Mouse (Mus musculus) forebrain, embryonic 15.5 days (tissue): ENCODE results near the gene Naa80. TPM values are rescaled to one million over a fixed set of nuclear protein-coding genes. Genes with fewer than 3 reads are reported as not detected.

ENCODE experiments used
- ATAC-seq: fragments of 200-750 bp; cut with Nextera tagmentation; replicated peaks from 2 replicates; pipeline ENCODE4 v1.8.0; 2017; ENCODE audit warnings: mild to moderate bottlenecking, moderate TSS enrichment, moderate library complexity
- H3K27ac ChIP-seq: fragments of 300-500 bp; sonication (generic); replicated peaks from 2 replicates; pipeline ENCODE4 v1.5.1; 2015; ENCODE audit warnings: mild to moderate bottlenecking, inconsistent platforms
- H3K27me3 ChIP-seq: fragments of 300-500 bp; sonication (generic); 2 replicates; pipeline ENCODE4 v1.6.1; 2015; ENCODE audit warnings: inconsistent platforms
- H3K36me3 ChIP-seq: fragments of 300-500 bp; sonication (generic); 2 replicates; pipeline ENCODE4 v1.6.1; 2015; ENCODE audit warnings: mild to moderate bottlenecking, inconsistent platforms
- H3K4me1 ChIP-seq: fragments of 300-500 bp; sonication (generic); 2 replicates; pipeline ENCODE4 v1.6.1; 2015; ENCODE audit warnings: inconsistent platforms
- H3K4me2 ChIP-seq: fragments of 300-500 bp; sonication (generic); replicated peaks from 2 replicates; pipeline ENCODE4 v1.6.1; 2015; ENCODE audit warnings: mild to moderate bottlenecking, inconsistent platforms
- H3K4me3 ChIP-seq: fragments of 300-500 bp; sonication (generic); 2 replicates; pipeline ENCODE4 v1.5.1; 2015; ENCODE audit warnings: mild to moderate bottlenecking, inconsistent platforms
- H3K9ac ChIP-seq: fragments of 300-500 bp; sonication (generic); replicated peaks from 2 replicates; pipeline ENCODE4 v1.6.1; 2015; ENCODE audit warnings: mild to moderate bottlenecking, inconsistent platforms
- H3K9me3 ChIP-seq: fragments of 300-500 bp; sonication (generic); 2 replicates; pipeline ENCODE4 v1.6.1; 2016; ENCODE audit warnings: inconsistent platforms
- WGBS: fragments of 180-500 bp; shearing (Covaris S2); methylation state at CpG from one replicate; pipeline ENCODE4 v1.1.7; 2015; ENCODE audit warnings: mixed read lengths; 5-methylcytosine and 5-hydroxymethylcytosine counted together
- polyA plus RNA-seq: library from polyadenylated mRNA; unstranded; fragments of >200 nt; fragmentation: Nextera tagmentation; extraction: Ambion mirVana; gene quantifications from 2 replicates; pipeline ENCODE4 v1.2.1, GENCODE M21; 2015

The Naa80 gene
- polyA plus RNA-seq, 1 experiment from 2014 or later: 14.7 TPM

DNA sequence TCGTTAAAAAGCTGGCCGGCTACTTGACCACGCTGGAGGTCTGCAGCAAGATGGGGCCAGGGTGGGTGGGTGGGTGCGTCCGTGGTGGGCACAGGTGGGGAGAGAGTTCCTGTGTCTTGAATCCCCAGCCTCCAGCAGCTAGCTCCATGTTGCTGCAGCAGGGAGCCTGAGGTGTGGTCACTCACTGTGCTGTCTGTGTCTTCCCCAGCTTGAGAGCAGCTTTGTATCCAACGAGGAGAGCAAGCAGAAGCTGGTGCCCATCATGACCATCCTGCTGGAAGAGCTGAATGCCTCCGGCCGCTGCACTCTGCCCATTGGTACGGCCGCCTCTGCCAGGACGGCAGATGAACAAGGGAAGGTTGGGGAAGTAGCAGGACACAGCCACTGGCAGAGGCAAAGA, 35.4 kb upstream of the Naa80 start:
- Histone ChIP-seq H3K9me3 (no peaks in the 10 kb centered on the region), H3K36me3 (peaks cover 38% of the 10 kb centered on the region), H3K4me2 (no peak overlapping the region), H3K4me1 (peaks cover 42% of the 10 kb centered on the region), H3K27me3 (no peaks in the 10 kb centered on the region), H3K9ac (no peak overlapping the region), H3K4me3 (no peak overlapping the region), H3K27ac (no peak overlapping the region)
- 88% methylated on average over 11 of the region's 11 CpGs for WGBS
- ATAC-seq: no peak

DNA sequence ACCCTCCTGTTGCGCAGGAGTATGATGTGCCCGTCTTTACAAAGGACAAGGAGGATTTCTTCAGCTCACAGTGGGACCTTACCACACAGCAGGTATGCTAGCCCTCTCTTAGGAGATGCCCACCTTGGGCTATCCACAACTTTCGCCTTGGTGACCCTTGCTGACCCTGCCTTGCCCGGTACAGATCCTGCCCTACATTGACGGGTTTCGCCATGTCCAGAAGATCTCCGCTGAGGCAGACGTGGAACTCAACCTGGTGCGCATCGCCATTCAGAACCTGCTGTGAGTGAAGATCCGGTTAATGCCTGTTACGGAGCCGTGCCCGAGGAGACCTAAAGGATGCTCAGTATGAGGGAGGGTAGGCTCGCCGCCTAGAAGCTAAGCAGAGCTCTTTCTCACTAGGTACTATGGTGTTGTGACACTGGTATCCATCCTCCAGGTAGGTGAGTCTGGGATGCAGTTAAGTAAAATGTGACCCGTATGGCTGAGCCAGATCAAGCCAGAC, 34.4 kb upstream of the Naa80 start:
- WGBS: 92% methylated on average over 17 of the region's 17 CpGs
- Histone ChIP-seq H3K36me3 (peaks cover 28% of the 10 kb centered on the region), H3K27ac (no peak overlapping the region)

DNA sequence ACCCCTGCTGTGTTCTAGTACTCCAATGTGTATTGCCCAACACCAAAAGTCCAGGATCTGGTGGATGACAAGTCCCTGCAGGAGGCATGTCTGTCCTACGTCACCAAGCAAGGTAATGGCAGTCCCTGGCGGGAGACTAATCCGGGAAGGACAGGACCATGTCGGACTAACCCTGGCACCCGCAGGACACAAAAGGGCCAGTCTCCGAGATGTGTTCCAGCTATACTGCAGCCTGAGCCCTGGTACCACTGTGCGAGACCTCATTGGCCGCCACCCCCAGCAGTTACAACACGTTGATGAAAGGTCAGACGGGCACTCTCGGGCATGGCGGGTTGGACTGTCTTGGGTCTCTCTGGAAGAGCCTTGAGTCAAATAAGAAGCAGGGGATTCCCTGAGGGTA, 34.0 kb upstream of the Naa80 start:
- Histone ChIP-seq H3K4me2 (no peak overlapping the region), H3K9me3 (no peaks in the 10 kb centered on the region), H3K27ac (no peak overlapping the region), H3K27me3 (0 out of 2 replicates have a peak, but pooled peaks cover 2% of the 10 kb centered on the region), H3K9ac (no peak overlapping the region), H3K36me3 (peaks cover 23% of the 10 kb centered on the region), H3K4me1 (peaks cover 42% of the 10 kb centered on the region), H3K4me3 (no peak overlapping the region)
- 93% methylated on average over 12 of the region's 12 CpGs for WGBS
- ATAC-seq: no peak

More for the DNA sequence above, 34.4 kb upstream of the Naa80 start:
- Histone ChIP-seq H3K4me2 (no peak overlapping the region), H3K4me1 (peaks cover 42% of the 10 kb centered on the region), H3K9ac (no peak overlapping the region), H3K27me3 (no peaks in the 10 kb centered on the region), H3K9me3 (no peaks in the 10 kb centered on the region), H3K4me3 (no peak overlapping the region)
- no peak for ATAC-seq

DNA sequence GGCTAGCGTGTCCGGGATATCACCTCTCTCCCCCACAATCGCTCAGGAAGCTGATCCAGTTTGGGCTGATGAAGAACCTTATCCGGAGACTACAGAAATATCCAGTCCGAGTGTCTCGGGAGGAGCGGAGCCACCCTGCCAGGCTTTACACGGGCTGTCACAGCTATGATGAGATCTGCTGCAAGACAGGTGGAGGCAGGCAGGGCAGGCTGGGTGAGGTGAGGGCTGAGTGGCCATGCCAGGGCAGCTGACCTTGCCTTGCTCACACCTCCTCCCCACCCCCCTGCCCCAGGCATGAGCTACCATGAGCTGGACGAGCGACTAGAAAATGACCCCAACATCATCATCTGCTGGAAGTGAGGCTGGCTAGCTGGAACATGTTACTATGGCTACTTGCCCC, 33.5 kb upstream of the Naa80 start:
- Histone ChIP-seq H3K4me3 (no peak overlapping the region), H3K36me3 (peaks cover 19% of the 10 kb centered on the region), H3K4me1 (peaks cover 42% of the 10 kb centered on the region), H3K27ac (no peak overlapping the region), H3K4me2 (no peak overlapping the region), H3K9ac (no peak overlapping the region), H3K27me3 (0 out of 2 replicates have a peak, but pooled peaks cover 5% of the 10 kb centered on the region), H3K9me3 (no peaks in the 10 kb centered on the region)
- no peak for ATAC-seq
- 82% methylated on average over 10 of the region's 10 CpGs for WGBS

- ATAC-seq: no peak
- WGBS: 7% methylated on average over 3 of the region's 3 CpGs
- peaks cover 9% of the 10 kb centered on the region for H3K27me3 ChIP-seq
- H3K27ac ChIP-seq: no peak overlapping the region
- peaks cover 17% of the 10 kb centered on the region for H3K36me3 ChIP-seq
- peaks cover 40% of the 10 kb centered on the region for H3K4me1 ChIP-seq
- no peak overlapping the region for H3K4me3 ChIP-seq
- no peak overlapping the region for H3K4me2 ChIP-seq
- H3K9me3 ChIP-seq: no peaks in the 10 kb centered on the region
- H3K9ac ChIP-seq: no peak overlapping the region
Observed at GRCm38 (mm10) chr9:107545602-107546001, 33.1 kb upstream of the Naa80 start.

- peak; percentile 67 for ATAC-seq
- H3K27me3 ChIP-seq: peaks cover 20% of the 10 kb centered on the region
- H3K36me3 ChIP-seq: peaks cover 17% of the 10 kb centered on the region
- peak within 1 kb of the TSS; percentile 41 for H3K4me2 ChIP-seq
- peaks cover 42% of the 10 kb centered on the region for H3K4me1 ChIP-seq
- no peaks in the 10 kb centered on the region for H3K9me3 ChIP-seq
- WGBS: 4% methylated on average over 20 of the region's 20 CpGs
- H3K4me3 ChIP-seq: peak within 1 kb of the TSS; percentile 12
- no peak within 1 kb of the TSS for H3K9ac ChIP-seq
- peak within 1 kb of the TSS; percentile 60 for H3K27ac ChIP-seq
Observed at GRCm38 (mm10) chr9:107547026-107547425, 31.7 kb upstream of the Naa80 start, which contains the start of gene Zmynd10. TSS of gene Zmynd10 (plus strand) at chr9:107547298.

DNA sequence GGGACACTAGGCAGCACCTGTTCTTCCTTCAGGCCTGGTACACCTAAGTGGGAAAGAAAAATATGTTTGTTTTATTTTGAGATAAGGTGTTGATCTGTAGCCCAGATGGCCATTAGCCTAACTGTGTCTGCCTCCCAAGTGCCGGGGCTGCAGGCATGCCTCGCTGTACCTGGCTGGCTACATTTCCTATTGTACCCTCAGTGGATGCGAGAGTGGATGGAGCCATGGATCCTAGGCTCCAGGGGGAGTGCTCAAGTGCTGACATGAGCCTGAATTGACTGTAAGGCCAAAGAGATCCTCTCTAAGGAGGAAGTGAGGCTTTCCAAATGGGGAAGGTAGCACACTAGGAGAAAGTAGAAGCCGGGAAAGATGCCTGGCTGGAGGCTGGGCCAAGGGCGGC, 30.7 kb upstream of the Naa80 start:
- H3K4me2 ChIP-seq: no peak overlapping the region
- peaks cover 29% of the 10 kb centered on the region for H3K27me3 ChIP-seq
- H3K9ac ChIP-seq: no peak overlapping the region
- H3K4me3 ChIP-seq: no peak overlapping the region
- ATAC-seq: no peak
- peaks cover 36% of the 10 kb centered on the region for H3K4me1 ChIP-seq
- no peak overlapping the region for H3K27ac ChIP-seq
- 80% methylated on average over 5 of the region's 5 CpGs for WGBS
- H3K36me3 ChIP-seq: peaks cover 17% of the 10 kb centered on the region
- no peaks in the 10 kb centered on the region for H3K9me3 ChIP-seq

DNA sequence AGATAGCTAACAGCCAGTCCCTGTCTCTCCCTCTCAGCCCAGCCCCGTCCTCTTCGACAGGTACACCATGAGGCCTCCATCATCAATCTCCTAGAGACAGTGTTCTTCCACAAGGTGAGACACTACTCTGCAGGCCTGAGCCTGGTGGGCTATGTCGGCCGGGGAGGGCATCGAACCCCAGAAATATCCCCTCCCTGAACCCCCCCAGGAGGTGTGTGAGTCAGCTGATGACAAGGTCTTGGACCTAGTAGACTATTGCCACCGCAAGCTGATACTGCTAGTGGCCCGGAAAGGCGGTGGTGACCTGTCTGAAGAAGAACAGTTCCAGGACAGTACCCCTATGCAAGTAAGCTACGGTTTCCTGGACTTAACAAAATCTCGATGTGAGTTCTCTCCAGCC, 29.9 kb upstream of the Naa80 start:
- Histone ChIP-seq H3K27ac (no peak overlapping the region), H3K27me3 (peaks cover 33% of the 10 kb centered on the region), H3K4me2 (no peak overlapping the region), H3K36me3 (peaks cover 13% of the 10 kb centered on the region), H3K9ac (no peak overlapping the region), H3K4me1 (peaks cover 43% of the 10 kb centered on the region), H3K4me3 (no peak overlapping the region), H3K9me3 (no peaks in the 10 kb centered on the region)
- WGBS: 88% methylated on average over 10 of the region's 10 CpGs
- ATAC-seq: no peak

GRCm38 (mm10) chr9:107549297-107550074, 29.2 kb upstream of the Naa80 start:
- Histone ChIP-seq H3K4me2 (no peak overlapping the region), H3K4me1 (peaks cover 45% of the 10 kb centered on the region), H3K9ac (no peak overlapping the region), H3K9me3 (no peaks in the 10 kb centered on the region), H3K27me3 (peaks cover 33% of the 10 kb centered on the region), H3K36me3 (peaks cover 7% of the 10 kb centered on the region; the same call in 1 of the 2 replicates), H3K4me3 (no peak overlapping the region), H3K27ac (no peak overlapping the region)
- no peak for ATAC-seq
- WGBS: 88% methylated on average over 20 of the region's 20 CpGs

- peak overlapping the region; percentile 70 for H3K4me2 ChIP-seq
- H3K4me1 ChIP-seq: peaks cover 49% of the 10 kb centered on the region
- H3K36me3 ChIP-seq: no peaks in the 10 kb centered on the region
- H3K9me3 ChIP-seq: no peaks in the 10 kb centered on the region
- WGBS: 37% methylated on average over 23 of the region's 23 CpGs
- no peak overlapping the region for H3K4me3 ChIP-seq
- H3K27me3 ChIP-seq: peaks cover 33% of the 10 kb centered on the region
- no peak for ATAC-seq
- H3K27ac ChIP-seq: no peak overlapping the region
- no peak overlapping the region for H3K9ac ChIP-seq
Observed at GRCm38 (mm10) chr9:107550491-107551116, 28.1 kb upstream of the Naa80 start.

- Histone ChIP-seq H3K9ac (peak within 1 kb of the TSS; percentile 47), H3K9me3 (no peaks in the 10 kb centered on the region), H3K36me3 (no peaks in the 10 kb centered on the region), H3K4me1 (peaks cover 49% of the 10 kb centered on the region), H3K4me2 (peak within 1 kb of the TSS; percentile 70), H3K27me3 (peaks cover 33% of the 10 kb centered on the region), H3K27ac (no peak within 1 kb of the TSS), H3K4me3 (peak within 1 kb of the TSS; percentile 41)
- WGBS: 2% methylated on average over 58 of the region's 63 CpGs
- ATAC-seq: no peak
Observed at GRCm38 (mm10) chr9:107551117-107551889, 27.4 kb upstream of the Naa80 start, which contains the start of gene Rassf1. TSS of gene Rassf1 (plus strand) at chr9:107551555.
